In the genomic region with DNA sequence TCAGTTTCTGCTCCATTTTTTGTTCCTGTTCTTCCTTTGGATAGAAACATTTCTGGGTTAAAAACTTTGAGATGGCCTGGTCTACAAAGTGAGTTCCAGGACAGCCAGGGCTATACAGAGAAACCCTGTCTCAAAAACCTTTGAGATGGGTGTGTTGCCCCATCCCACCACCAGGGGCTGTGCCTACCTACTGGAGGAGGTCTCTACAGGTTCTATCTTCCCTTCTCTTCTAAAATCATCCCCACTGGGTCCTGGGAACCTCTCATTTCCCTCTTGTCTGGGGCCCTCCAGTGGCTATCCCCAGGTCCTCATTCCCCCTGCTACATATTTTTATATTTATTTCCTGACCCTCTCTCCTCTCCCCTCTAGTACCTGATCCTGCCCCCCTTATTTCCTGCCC, we compare ENCODE assay signal across 9 mouse cellular contexts. TPM values are rescaled to one million over a fixed set of nuclear protein-coding genes. Genes with fewer than 3 reads are reported as not detected.
DNase-seq lines count a peak whose midpoint lies in the region; ATAC-seq and TF ChIP-seq lines count a peak whose summit lies in the region.
"Had no signal": no experiment of that assay in that cellular context is flagged by ENCODE, and none has a peak within 500 bp of the region (broad histone marks: within the 10 kb centered on the region; RNA-seq: fewer than 3 reads in every experiment).

No protein-coding gene starts in this region.

- no peaks in the 10 kb centered on the region for H3K27me3 ChIP-seq in stomach, postnatal 0 days (ENCODE audit: control insufficient read depth, insufficient read depth, low read length)

- no peaks in the 10 kb centered on the region for H3K9me3 ChIP-seq in stomach, postnatal 0 days (ENCODE audit: control insufficient read depth, low read length)

- DNase-seq in adrenal gland, postnatal 25 days, result peak; percentile 30
- DNase-seq in adrenal gland, adult 18-20 months (ENCODE audit: low spot score in 2 of 2), result no peak
- peak; percentile 36 for DNase-seq in 3T3-L1 (ENCODE audit: low read depth, low spot score)
- DNase-seq in adrenal gland, postnatal 36 days, result peak; percentile 22 to 45
- DNase-seq in lung, adult 2 months, result no peak
- DNase-seq in stomach, postnatal 0 days (ENCODE audit: low spot score), result peak; percentile 45
- DNase-seq in urinary bladder, postnatal 4 days (ENCODE audit: low spot score in 2 of 2), result no peak
- no peak for DNase-seq in right cerebral cortex, postnatal 36 days (ENCODE audit: low spot score in 2 of 2)

- no peak overlapping the region for H3K4me2 ChIP-seq in stomach, postnatal 0 days (replicated peaks; ENCODE audit: low read depth)

- H3K4me3 ChIP-seq in lung, adult 2 months (replicated peaks; ENCODE audit: extremely low read depth, low read depth, low read length), result no peak overlapping the region
- no peak overlapping the region for H3K4me3 ChIP-seq in stomach, postnatal 0 days (ENCODE audit: low read depth, low read length)
- H3K4me3 ChIP-seq: myocyte had no signal

- no peaks in the 10 kb centered on the region for H3K36me3 ChIP-seq in stomach, postnatal 0 days (ENCODE audit: control insufficient read depth, insufficient read depth, low read length)

- TF ChIP-seq CTCF in lung, adult 2 months (IDR thresholded peaks at IDR 0.05; ENCODE audit: insufficient read depth, low read length), result peak; percentile 61; the same call in 1 of the 2 replicates
- TF ChIP-seq CTCF in stomach, postnatal 0 days (IDR thresholded peaks at IDR 0.05; ENCODE audit: low read depth), result peak; percentile 68

- no peak for TF ChIP-seq POLR2A in lung, adult 2 months (IDR thresholded peaks at IDR 0.05; ENCODE audit: borderline replicate concordance, extremely low read depth, low read depth, low read length)

- ATAC-seq in stomach, postnatal 0 days (ENCODE audit: low FRiP score, low TSS enrichment), result no peak

- no peak for TF ChIP-seq EP300 in stomach, postnatal 0 days (optimal IDR thresholded peaks at IDR 0.05)

- no peak overlapping the region for H3K27ac ChIP-seq in stomach, postnatal 0 days (replicated peaks)

- H3K9ac ChIP-seq in stomach, postnatal 0 days (ENCODE audit: low read length), result no peak overlapping the region

- no peaks in the 10 kb centered on the region; the same call in none of the 2 replicates for H3K4me1 ChIP-seq in lung, adult 2 months (ENCODE audit: control insufficient read depth, insufficient read depth, low read length)
- no peaks in the 10 kb centered on the region for H3K4me1 ChIP-seq in stomach, postnatal 0 days (replicated peaks; ENCODE audit: control insufficient read depth, insufficient read depth)

RNA-seq across cellular contexts. Expression of a gene that starts 41.1 kb away (rescaled TPM):
- total RNA-seq in adrenal gland, postnatal 25 days (2021), result 107 and 141 TPM in 2 replicates
- 100 to 1,000 TPM; 133 to 140 TPM for total RNA-seq in adrenal gland, adult 18-20 months (2021)
- total RNA-seq in adrenal gland, postnatal 36 days (2021), result 100 to 1,000 TPM; 147 to 151 TPM
- 55.5 and 85.0 TPM in 2 replicates for polyA plus RNA-seq in lung, adult 2 months (2012; rRNA removed)
- 451 and 460 TPM in 2 replicates for polyA plus RNA-seq in stomach, postnatal 0 days (2015; fragmentation: Nextera tagmentation; extraction: Ambion mirVana)

Comparison
In these comparisons a context has a peak if more than half of its experiments do, and no peak if none do; other contexts are left out.
1. DNase-seq: peak in adrenal gland, postnatal 25 days (single experiment), 3T3-L1 (single experiment), adrenal gland, postnatal 36 days (2 of 2) and stomach, postnatal 0 days (single experiment); none in adrenal gland, adult 18-20 months (0 of 2), lung, adult 2 months (single experiment), urinary bladder, postnatal 4 days (0 of 2) and right cerebral cortex, postnatal 36 days (0 of 2).